Mouse (Mus musculus) megakaryocyte, embryonic 14.5 days (primary cell): ENCODE measurements around the gene Padi2.

Experiments
- FLI1 ChIP-seq: IDR thresholded peaks from 2 replicates; pipeline ENCODE4 v1.6.1; 2012; ENCODE audit warnings: low read length, inconsistent platforms, mixed read lengths
- GATA1 ChIP-seq: IDR thresholded peaks from 3 replicates; pipeline ENCODE4 v1.6.1; 2012; ENCODE audit warnings: mixed read lengths, low read length, inconsistent platforms, borderline replicate concordance

- TF ChIP-seq GATA1 (no peak), FLI1 (no peak)
Observed at GRCm38 (mm10) chr4:140948481-140948880, 42.3 kb downstream of the Padi2 start.
